Comparison of ENCODE assay signal across 9 mouse cellular contexts in the genomic region with DNA sequence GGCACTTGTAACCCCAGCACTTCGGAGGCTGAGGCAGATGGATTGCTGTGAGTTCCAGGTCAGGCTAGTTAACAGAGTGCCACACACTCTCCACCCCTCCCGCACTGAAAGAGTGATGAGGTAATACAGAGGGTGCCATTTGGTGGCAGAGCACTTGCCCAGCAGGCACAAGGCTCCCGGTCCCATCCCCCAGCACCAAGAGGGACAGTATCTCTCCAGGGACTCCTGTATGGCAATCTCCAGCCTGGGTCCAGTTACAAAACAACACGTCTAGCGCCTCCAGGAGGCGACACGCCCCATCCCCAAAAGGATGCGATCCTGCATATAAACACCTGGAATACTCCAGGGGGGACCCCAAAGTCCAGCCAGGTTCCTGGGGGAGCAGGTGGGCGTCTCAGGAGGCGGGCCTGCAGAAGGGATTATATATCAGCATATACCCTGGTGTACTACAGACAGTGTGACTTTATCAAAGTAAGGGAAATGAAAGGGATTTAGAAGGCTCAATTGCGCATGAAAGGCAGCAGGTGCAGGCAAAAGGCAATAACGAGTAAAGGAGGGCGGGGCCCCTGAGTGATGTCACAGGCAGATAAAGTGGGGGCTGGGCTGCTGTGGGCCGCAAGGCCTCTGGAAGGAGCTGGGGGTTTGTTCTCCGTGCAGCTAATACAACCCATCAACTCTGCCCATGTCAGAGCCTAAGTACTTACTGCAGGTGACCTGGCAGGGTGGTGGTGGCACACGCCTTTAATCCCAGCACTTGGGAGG. TPM values are rescaled to one million over a fixed set of nuclear protein-coding genes. Genes with fewer than 3 reads are reported as not detected.
DNase-seq lines count a peak whose midpoint lies in the region; ATAC-seq lines count a peak whose summit lies in the region.
"Had no signal": no experiment of that assay in that cellular context is flagged by ENCODE, and none has a peak within 500 bp of the region (broad histone marks: within the 10 kb centered on the region; RNA-seq: fewer than 3 reads in every experiment).

No protein-coding gene starts in this region.

- no peak overlapping the region for H3K4me3 ChIP-seq in limb, embryonic 12.5 days (replicated peaks)
- H3K4me3 ChIP-seq: erythroblast, embryonic 14.5 days had no signal

- no peak overlapping the region for H3K4me2 ChIP-seq in limb, embryonic 12.5 days

- WGBS in limb, embryonic 12.5 days, result 46% methylated on average over 16 of the region's 16 CpGs

- 0 out of 2 replicates have a peak overlapping the region, but pooled peaks have one; percentile 12 for H3K9ac ChIP-seq in limb, embryonic 12.5 days (replicated peaks)

- no peak for DNase-seq in cerebellum, postnatal 4 days (ENCODE audit: low spot score in 2 of 2)
- peak; percentile 26 for DNase-seq in retina, postnatal 1 day
- DNase-seq in retina, embryonic 14.5 days (ENCODE audit: low spot score), result no peak
- DNase-seq in thymus, postnatal 0 days (ENCODE audit: low spot score), result peak; percentile 92
- no peak for DNase-seq in right cerebral cortex, adult 18-20 months
- no peak for DNase-seq in kidney, postnatal 36 days

- H3K27me3 ChIP-seq in limb, embryonic 12.5 days, result no peaks in the 10 kb centered on the region

- H3K9me3 ChIP-seq in limb, embryonic 12.5 days, result no peaks in the 10 kb centered on the region

- no peak overlapping the region for H3K27ac ChIP-seq in limb, embryonic 12.5 days

- peak; percentile 45; the same call in 1 of the 2 replicates for ATAC-seq in cerebellum, adult (ENCODE audit: insufficient number of reproducible peaks, low FRiP score, low TSS enrichment)
- ATAC-seq in limb, embryonic 12.5 days (ENCODE audit: insufficient number of reproducible peaks, insufficient read depth, low FRiP score, low TSS enrichment, low read depth), result no peak

- peaks cover 40% of the 10 kb centered on the region for H3K36me3 ChIP-seq in limb, embryonic 12.5 days

- H3K4me1 ChIP-seq in limb, embryonic 12.5 days (replicated peaks), result peaks cover 69% of the 10 kb centered on the region

RNA-seq across cellular contexts. Expression of gene Zmynd8, which starts 44.4 kb away (rescaled TPM):
- 55.3 and 57.0 TPM in 2 replicates for polyA plus RNA-seq in limb, embryonic 12.5 days (2016; fragmentation: Nextera tagmentation; extraction: Ambion mirVana)
- 38.8 and 46.7 TPM in 2 replicates for polyA plus RNA-seq in thymus, postnatal 0 days (2015; fragmentation: Nextera tagmentation; extraction: Ambion mirVana)

Comparison
In these comparisons a context has a peak if more than half of its experiments do, and no peak if none do; other contexts are left out.
1. DNase-seq: peak in retina, postnatal 1 day (single experiment) and thymus, postnatal 0 days (single experiment); none in cerebellum, postnatal 4 days (0 of 2), retina, embryonic 14.5 days (single experiment), right cerebral cortex, adult 18-20 months (single experiment) and kidney, postnatal 36 days (0 of 2).